Mouse (Mus musculus) layer of hippocampus, postnatal 36 days (tissue): ENCODE results near the gene Upk1a. TPM values are rescaled to one million over a fixed set of nuclear protein-coding genes. Genes with fewer than 3 reads are reported as not detected.

Source experiments
- DNase-seq, 2 experiments: peaks; one replicate each; pipeline ENCODE4 v3.0.0; 2022
- total RNA-seq, 2 experiments: library from RNA; stranded (reverse); gene quantifications; 2 replicates each; pipeline ENCODE4 v1.2.3; 2021

Gene Upk1a
- total RNA-seq, 2 experiments from 2014 or later = 0.25 TPM; not detected in 1

- no peak for DNase-seq
These were observed 10.1 kb downstream of the Upk1a start for GRCm38 (mm10) chr7:30602583-30602982.

GRCm38 (mm10) chr7:30600651-30601050, 12.0 kb downstream of the Upk1a start:
- DNase-seq = no peak

GRCm38 (mm10) chr7:30599933-30600353, 12.7 kb downstream of the Upk1a start:
- DNase-seq = peak; percentile 89 to 92

- DNase-seq = no peak
These were observed 13.9 kb downstream of the Upk1a start, which contains the start of gene Zbtb32 for GRCm38 (mm10) chr7:30598786-30599185. TSS of gene Zbtb32 (minus strand) at chr7:30598909.

GRCm38 (mm10) chr7:30596811-30597210, 15.8 kb downstream of the Upk1a start:
- DNase-seq = no peak

GRCm38 (mm10) chr7:30596093-30596492, 16.6 kb downstream of the Upk1a start:
- DNase-seq = no peak

GRCm38 (mm10) chr7:30594510-30595024, 18.1 kb downstream of the Upk1a start:
- DNase-seq = no peak

- DNase-seq = no peak
These were observed 18.8 kb downstream of the Upk1a start for GRCm38 (mm10) chr7:30593579-30594509.

- DNase-seq = no peak
These were observed 19.7 kb downstream of the Upk1a start for GRCm38 (mm10) chr7:30592772-30593423.

GRCm38 (mm10) chr7:30591605-30591951, 21.1 kb downstream of the Upk1a start:
- DNase-seq = no peak

GRCm38 (mm10) chr7:30590927-30591604, 21.6 kb downstream of the Upk1a start:
- DNase-seq = no peak

GRCm38 (mm10) chr7:30589435-30590301, 23.0 kb downstream of the Upk1a start:
- peak; percentile 80 for DNase-seq

- peak; percentile 96 for DNase-seq
These were observed 23.8 kb downstream of the Upk1a start, which contains the start of gene Kmt2b for GRCm38 (mm10) chr7:30588676-30589434. TSS of gene Kmt2b (minus strand) at chr7:30588726.

GRCm38 (mm10) chr7:30587842-30588667, 24.6 kb downstream of the Upk1a start:
- DNase-seq = peak; percentile 59 to 65

- no peak for DNase-seq
These were observed 26.1 kb downstream of the Upk1a start for GRCm38 (mm10) chr7:30586455-30587020.

GRCm38 (mm10) chr7:30585170-30585569, 27.5 kb downstream of the Upk1a start:
- DNase-seq = no peak

- DNase-seq = no peak
These were observed 28.3 kb downstream of the Upk1a start for GRCm38 (mm10) chr7:30584339-30584738.

- no peak for DNase-seq
These were observed 31.1 kb downstream of the Upk1a start for GRCm38 (mm10) chr7:30581547-30581946.

GRCm38 (mm10) chr7:30579950-30580349, 32.7 kb downstream of the Upk1a start:
- no peak for DNase-seq

- no peak for DNase-seq
These were observed 39.7 kb downstream of the Upk1a start for GRCm38 (mm10) chr7:30572969-30573368.
